Mouse (Mus musculus) C3H10T1/2 (cell line): ENCODE results near the gene Klhl34. TPM values are rescaled to one million over a fixed set of nuclear protein-coding genes. Genes with fewer than 3 reads are reported as not detected.

Experiments used
- polyA plus RNA-seq, 2 experiments: library from polyadenylated mRNA; unstranded; fragments of >200 nt; fragmentation: generic; extraction: Trizol; gene quantifications; one replicate each; pipeline ENCODE4 v1.2.1; 2012; ENCODE audit warnings: missing spikeins in 2 of 2

Gene Klhl34
- polyA plus RNA-seq, result not detected

GRCm38 (mm10) chrX:157818207-157818920 is at the start of gene Klhl34:
Gene Klhl34 (plus strand): TSS chrX:157818435.

Other genes starting within 250 kb of the Klhl34 start
- gene Yy2, start 249.4 kb upstream of the Klhl34 start, polyA plus RNA-seq, result under 1 TPM; 0.12 to 0.52 TPM
- gene Mbtps2, start 219.7 kb upstream of the Klhl34 start, polyA plus RNA-seq, result 1 to 10 TPM in 1 of 2 experiments, under 1 TPM in 1; 0.91 to 4.4 TPM
- not detected for gene Smpx, start 119.5 kb upstream of the Klhl34 start, polyA plus RNA-seq
- gene Cnksr2, start 224.9 kb downstream of the Klhl34 start, polyA plus RNA-seq, result not detected